Mouse (Mus musculus) MEL (cell line): Measurements from ENCODE around the gene Gm20388. TPM values are rescaled to one million over a fixed set of nuclear protein-coding genes. Genes with fewer than 3 reads are reported as not detected.

Source experiments
- DNase-seq: peaks from one replicate; pipeline ENCODE4 v3.0.0; 2011; ENCODE audit warnings: low read depth, low spot score
- H3K27ac ChIP-seq: 2 replicates; pipeline ENCODE4 v1.5.1; 2012; ENCODE audit warnings: low read depth, mild to moderate bottlenecking, control low read depth, low read length, moderate library complexity; ENCODE audit not compliant: control insufficient read depth
- H3K27me3 ChIP-seq, 2 experiments: fragments of 150-350 bp in 1 of 2; sonication (generic) in 1 of 2; 2 replicates each; pipeline ENCODE4 v1.6.1; 2012; ENCODE audit warnings: low read length in 2 of 2, mild to moderate bottlenecking in 2 of 2, improper control_type of control experiment in 1 of 2, moderate library complexity in 1 of 2; ENCODE audit not compliant: insufficient read depth in 2 of 2, control insufficient read depth in 1 of 2
- H3K36me3 ChIP-seq, 2 experiments: 2 replicates each; pipeline ENCODE4 v1.6.1; 2012 to 2014; ENCODE audit warnings: low read length in 2 of 2, improper control_type of control experiment in 1 of 2, inconsistent platforms in 1 of 2, mild to moderate bottlenecking in 1 of 2; ENCODE audit not compliant: insufficient read depth in 2 of 2, control insufficient read depth in 1 of 2
- H3K4me1 ChIP-seq, 2 experiments: fragments of 150-350 bp in 1 of 2; sonication (generic) in 1 of 2; 2 replicates each; pipeline ENCODE4 v1.6.1; 2012; ENCODE audit warnings: low read length in 2 of 2, improper control_type of control experiment in 1 of 2, mild to moderate bottlenecking in 1 of 2; ENCODE audit not compliant: insufficient read depth in 2 of 2, control insufficient read depth in 1 of 2
- H3K4me3 ChIP-seq, 2 experiments: fragments of 150-350 bp in 1 of 2; sonication (generic) in 1 of 2; 2 replicates each; pipeline ENCODE4 v1.5.1; 2012; ENCODE audit warnings: low read depth in 2 of 2, low read length in 2 of 2, mild to moderate bottlenecking in 2 of 2, moderate library complexity in 2 of 2, control low read depth in 1 of 2, improper control_type of control experiment in 1 of 2; ENCODE audit not compliant: control insufficient read depth in 1 of 2, insufficient read depth in 1 of 2
- H3K79me2 ChIP-seq: 2 replicates; pipeline ENCODE4 v1.6.1; 2012; ENCODE audit warnings: mild to moderate bottlenecking, low read length, moderate library complexity; ENCODE audit not compliant: control insufficient read depth, poor library complexity, insufficient read depth
- H3K9ac ChIP-seq: 2 replicates; pipeline ENCODE4 v1.6.1; 2012; ENCODE audit warnings: low read depth, mild to moderate bottlenecking, control low read depth, low read length, moderate library complexity; ENCODE audit not compliant: control insufficient read depth, poor library complexity, severe bottlenecking
- H3K9me3 ChIP-seq: fragments of 150-350 bp; sonication (generic); replicated peaks from 2 replicates; pipeline ENCODE4 v1.6.1; 2012; ENCODE audit warnings: mild to moderate bottlenecking, low read length, improper control_type of control experiment, moderate library complexity; ENCODE audit not compliant: insufficient read depth
- CTCF ChIP-seq, 3 experiments: IDR thresholded peaks in 2 of 3; conservative IDR thresholded peaks in 1 of 3; 2 replicates each; pipeline ENCODE4 v1.5.1; 2011 to 2012; ENCODE audit warnings: low read length in 3 of 3, low read depth in 2 of 3, mild to moderate bottlenecking in 2 of 3, improper control_type of control experiment in 1 of 3, inconsistent platforms in 1 of 3, mixed read lengths in 1 of 3, moderate library complexity in 1 of 3; ENCODE audit not compliant: control insufficient read depth in 1 of 3, insufficient read depth in 1 of 3, poor library complexity in 1 of 3, severe bottlenecking in 1 of 3
- EP300 ChIP-seq, 2 experiments: IDR thresholded peaks; 2 replicates each; pipeline ENCODE4 v1.6.1; 2011; ENCODE audit warnings: improper control_type of control experiment in 2 of 2, low read length in 2 of 2, low read depth in 1 of 2, mild to moderate bottlenecking in 1 of 2
- GABPA ChIP-seq: IDR thresholded peaks from 2 replicates; pipeline ENCODE4 v1.6.1; 2012; ENCODE audit warnings: low read depth, mild to moderate bottlenecking, inconsistent platforms, low read length, improper control_type of control experiment, moderate library complexity
- GATA1 ChIP-seq: IDR thresholded peaks from 2 replicates; pipeline ENCODE4 v1.6.1; 2011; ENCODE audit warnings: low read depth, low read length, improper control_type of control experiment
- HCFC1 ChIP-seq: IDR thresholded peaks from 2 replicates; pipeline ENCODE4 v1.6.1; 2012; ENCODE audit warnings: low read depth, mild to moderate bottlenecking, inconsistent platforms, low read length, improper control_type of control experiment, moderate library complexity
- JUND ChIP-seq: IDR thresholded peaks from 2 replicates; pipeline ENCODE4 v1.6.1; 2011; ENCODE audit warnings: low read depth, mild to moderate bottlenecking, improper control_type of control experiment, low read length
- KAT2A ChIP-seq: conservative IDR thresholded peaks from 2 replicates; pipeline ENCODE4 v1.6.1; 2012; ENCODE audit warnings: low read depth, low read length, improper control_type of control experiment, inconsistent platforms
- MAZ ChIP-seq: IDR thresholded peaks from 2 replicates; pipeline ENCODE4 v1.6.1; 2012; ENCODE audit warnings: low read depth, mild to moderate bottlenecking, inconsistent platforms, low read length, improper control_type of control experiment
- MXI1 ChIP-seq: IDR thresholded peaks from 2 replicates; pipeline ENCODE4 v1.6.1; 2011; ENCODE audit warnings: mild to moderate bottlenecking, low read depth, low read length, improper control_type of control experiment
- MYB ChIP-seq: IDR thresholded peaks from 2 replicates; pipeline ENCODE4 v1.6.1; 2011; ENCODE audit warnings: mild to moderate bottlenecking, low read depth, low read length, improper control_type of control experiment
- NRF1 ChIP-seq: IDR thresholded peaks from 2 replicates; pipeline ENCODE4 v1.6.1; 2014; ENCODE audit warnings: low read depth, mild to moderate bottlenecking, inconsistent platforms, low read length, improper control_type of control experiment, moderate library complexity; ENCODE audit not compliant: poor library complexity, insufficient read depth, severe bottlenecking
- POLR2AphosphoS2 ChIP-seq: IDR thresholded peaks from 2 replicates; pipeline ENCODE4 v1.6.1; 2011; ENCODE audit warnings: low read length, improper control_type of control experiment
- RAD21 ChIP-seq: IDR thresholded peaks from 2 replicates; pipeline ENCODE4 v1.6.1; 2011; ENCODE audit warnings: mild to moderate bottlenecking, low read depth, low read length, improper control_type of control experiment
- RCOR1 ChIP-seq: IDR thresholded peaks from 2 replicates; pipeline ENCODE4 v1.6.1; 2012; ENCODE audit warnings: low read depth, mild to moderate bottlenecking, inconsistent platforms, low read length, improper control_type of control experiment
- SIN3A ChIP-seq: IDR thresholded peaks from 2 replicates; pipeline ENCODE4 v1.6.1; 2012; ENCODE audit warnings: low read length, improper control_type of control experiment, inconsistent platforms
- SMC3 ChIP-seq: IDR thresholded peaks from 2 replicates; pipeline ENCODE4 v1.6.1; 2011; ENCODE audit warnings: low read depth, low read length, improper control_type of control experiment
- TAL1 ChIP-seq: IDR thresholded peaks from 2 replicates; pipeline ENCODE4 v1.6.1; 2012; ENCODE audit warnings: mild to moderate bottlenecking, inconsistent platforms, low read length, moderate library complexity, mixed read lengths
- UBTF ChIP-seq: IDR thresholded peaks from 2 replicates; pipeline ENCODE4 v1.6.1; 2012; ENCODE audit warnings: low read depth, mild to moderate bottlenecking, inconsistent platforms, low read length, improper control_type of control experiment, moderate library complexity, borderline replicate concordance; ENCODE audit not compliant: insufficient read depth
- USF1 ChIP-seq: IDR thresholded peaks from 2 replicates; pipeline ENCODE4 v1.6.1; 2014; ENCODE audit warnings: low read depth, mild to moderate bottlenecking, inconsistent platforms, low read length, improper control_type of control experiment, moderate library complexity
- ZC3H11A ChIP-seq: IDR thresholded peaks from 2 replicates; pipeline ENCODE4 v1.6.1; 2012; ENCODE audit warnings: low read depth, mild to moderate bottlenecking, inconsistent platforms, low read length, improper control_type of control experiment
- ZMIZ1 ChIP-seq: IDR thresholded peaks from 2 replicates; pipeline ENCODE4 v1.6.1; 2012; ENCODE audit warnings: low read depth, mild to moderate bottlenecking, inconsistent platforms, low read length, improper control_type of control experiment, moderate library complexity
- ZNF384 ChIP-seq: IDR thresholded peaks from 2 replicates; pipeline ENCODE4 v1.6.1; 2012; ENCODE audit warnings: low read depth, mild to moderate bottlenecking, inconsistent platforms, low read length, improper control_type of control experiment
- polyA plus RNA-seq, 2 experiments: library from polyadenylated mRNA; stranded (reverse) in 1 of 2; unstranded in 1 of 2; fragments of >175 nt in 1 of 2; fragments of >200 nt in 1 of 2; gene quantifications; 2 replicates each; pipeline versions ENCODE4 v1.2.1 to v1.2.4; 2012; ENCODE audit warnings: low replicate concordance in 2 of 2, low read depth in 1 of 2; ENCODE audit not compliant: insufficient read length in 2 of 2, insufficient read depth in 1 of 2, missing spikeins in 1 of 2
- total RNA-seq: library from RNA; depleted of rRNA; stranded (reverse); fragments of 300-350 nt; gene quantifications from 2 replicates; pipeline ENCODE4 v1.2.3, GENCODE M21; 2012

The Gm20388 gene
- total and polyA plus RNA-seq, 3 experiments: 11.1 to 17.8 TPM; not detected in 1

DNA sequence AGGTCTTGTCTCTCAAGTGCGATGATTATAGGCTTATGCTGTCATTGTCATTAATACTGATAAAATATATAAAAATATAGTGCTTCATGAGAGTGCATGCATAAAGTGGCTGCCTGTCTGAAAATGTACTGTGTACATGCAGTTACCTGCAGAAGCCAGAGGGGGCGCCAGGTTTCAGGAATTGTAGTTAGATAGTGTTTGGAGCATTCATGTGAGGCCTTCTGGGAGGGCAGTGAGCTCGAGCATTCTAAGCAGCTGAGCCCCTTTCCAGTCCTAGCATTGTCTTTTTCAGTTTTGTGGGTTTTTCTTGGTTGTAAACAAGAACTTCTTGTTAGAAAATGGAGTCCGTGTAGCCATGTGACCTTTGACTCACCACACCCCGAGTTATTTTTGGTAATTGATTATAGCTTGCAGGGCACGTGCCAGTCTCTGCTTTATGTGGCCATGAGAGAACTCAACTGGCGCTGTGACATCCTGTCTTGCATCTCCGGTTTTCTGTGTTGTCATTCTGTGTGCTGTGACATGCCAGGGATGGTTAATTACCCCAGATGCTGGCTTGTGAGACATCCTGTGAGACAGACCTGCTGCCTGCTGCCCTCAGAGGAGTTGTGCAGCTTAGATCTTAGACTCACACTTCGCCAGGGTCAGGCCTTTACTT lies 3474.4 kb downstream of the Gm20388 start:
- Histone ChIP-seq H3K4me1 (no peaks in the 10 kb centered on the region), H3K9me3 (no peaks in the 10 kb centered on the region), H3K27me3 (no peaks in the 10 kb centered on the region), H3K4me3 (no peak overlapping the region)
- TF ChIP-seq ZC3H11A (peak; percentile 18; the same call in 1 of the 2 replicates), SMC3 (peak; percentile 37; the same call in 1 of the 2 replicates), USF1 (peak; percentile 44; the same call in 1 of the 2 replicates), RAD21 (peak; percentile 55), CTCF (IDR thresholded peaks at IDR 0.05 in 2 of 3, conservative IDR thresholded peaks at IDR 0.05 in 1 of 3; ENCODE audit: control insufficient read depth in 1 of 3, insufficient read depth in 1 of 3, low read depth in 2 of 3, low read length in 3 of 3, poor library complexity in 1 of 3, severe bottlenecking in 1 of 3) (peak; percentile 62 to 82 (median 79)), SIN3A (no peak)
- TF ChIP-seq, all 39 proteins: peak for 5
- Histone ChIP-seq H3K9ac (no peak overlapping the region), H3K27ac (no peak overlapping the region), H3K79me2 (0 out of 2 replicates have a peak, but pooled peaks cover under 1% of the 10 kb centered on the region), H3K36me3 (peaks cover 0 to 8% of the 10 kb centered on the region in 2 experiments; a peak in 2 of 4 replicates)
- peak; percentile 63 for DNase-seq

- TF ChIP-seq NRF1 (no peak), RCOR1 (no peak), POLR2AphosphoS2 (no peak), ZNF384 (no peak), GATA1 (no peak), MXI1 (no peak), SIN3A (no peak)
- Histone ChIP-seq H3K36me3 (peaks cover 0 to 10% of the 10 kb centered on the region in 2 experiments; a peak in 2 of 4 replicates), H3K27me3 (no peaks in the 10 kb centered on the region), H3K9ac (no peak overlapping the region), H3K4me3 (no peak overlapping the region), H3K4me1 (no peaks in the 10 kb centered on the region), H3K27ac (no peak overlapping the region), H3K79me2 (no peaks in the 10 kb centered on the region), H3K9me3 (no peaks in the 10 kb centered on the region)
- DNase-seq: no peak
These were observed 3476.4 kb downstream of the Gm20388 start for GRCm38 (mm10) chr8:123387041-123387440.

DNA sequence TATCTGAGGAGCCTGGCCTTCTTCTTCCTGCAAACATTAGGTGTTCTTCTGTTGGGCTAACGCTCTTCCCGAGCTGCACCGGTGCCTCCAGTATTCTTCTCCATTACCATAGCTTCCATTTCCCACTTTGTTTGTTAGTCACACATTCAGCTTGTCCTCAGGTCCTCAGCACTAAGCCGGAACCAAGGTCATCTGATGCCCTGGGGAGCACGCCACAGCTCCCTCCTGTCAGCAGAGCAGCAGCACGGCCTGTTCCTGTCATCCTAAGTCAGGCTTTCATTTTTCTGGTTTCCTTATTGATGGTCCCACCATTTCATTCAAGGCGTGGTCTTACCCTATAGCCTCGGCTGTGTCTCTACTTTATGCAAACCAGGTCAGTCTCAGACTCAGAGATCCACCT lies 3477.2 kb downstream of the Gm20388 start:
- H3K9ac ChIP-seq: no peak overlapping the region
- no peak for TF ChIP-seq MAZ
- TF ChIP-seq UBTF: no peak
- TF ChIP-seq ZC3H11A: no peak
- no peak for TF ChIP-seq RCOR1
- no peak for TF ChIP-seq MYB
- no peak for TF ChIP-seq ZMIZ1
- no peak for TF ChIP-seq MXI1
- TF ChIP-seq TAL1: no peak
- TF ChIP-seq KAT2A: no peak
- TF ChIP-seq HCFC1: no peak
- no peak for TF ChIP-seq USF1
- TF ChIP-seq GABPA: no peak
- no peak for TF ChIP-seq RAD21
- no peak for TF ChIP-seq CTCF (IDR thresholded peaks at IDR 0.05 in 2 of 3, conservative IDR thresholded peaks at IDR 0.05 in 1 of 3; ENCODE audit: control insufficient read depth in 1 of 3, insufficient read depth in 1 of 3, low read depth in 2 of 3, low read length in 3 of 3, poor library complexity in 1 of 3, severe bottlenecking in 1 of 3)
- TF ChIP-seq EP300 (IDR thresholded peaks at IDR 0.05; ENCODE audit: low read depth in 1 of 2, low read length in 2 of 2): no peak
- TF ChIP-seq JUND: no peak
- no peak for DNase-seq
- no peaks in the 10 kb centered on the region for H3K27me3 ChIP-seq
- no peaks in the 10 kb centered on the region for H3K79me2 ChIP-seq
- no peaks in the 10 kb centered on the region for H3K4me1 ChIP-seq
- H3K9me3 ChIP-seq: no peaks in the 10 kb centered on the region
- peaks cover 0 to 10% of the 10 kb centered on the region in 2 experiments; a peak in 2 of 4 replicates for H3K36me3 ChIP-seq
- no peak overlapping the region for H3K4me3 ChIP-seq
- H3K27ac ChIP-seq: no peak overlapping the region
